Mouse (Mus musculus): Measurements from ENCODE around the gene BC004004.

GRCm38 (mm10) chr17:29348996-29349395 is 80.4 kb downstream of the BC004004 start:
- TF ChIP-seq SRF (IDR thresholded peaks at IDR 0.05; ENCODE audit: control insufficient read depth, insufficient read length, low read depth): no peak
- TF ChIP-seq POLR2A (IDR thresholded peaks at IDR 0.05; ENCODE audit: insufficient read length, low read depth): no peak
- TF ChIP-seq CEBPB (IDR thresholded peaks at IDR 0.05; ENCODE audit: insufficient read depth, poor library complexity, severe bottlenecking): no peak
- TF ChIP-seq MAX (IDR thresholded peaks at IDR 0.05; ENCODE audit: low read depth): no peak
- no peak for TF ChIP-seq MYOG (IDR thresholded peaks at IDR 0.05; ENCODE audit: control insufficient read depth in 1 of 3, insufficient read depth in 1 of 3, insufficient read length in 2 of 3, low read depth in 2 of 3)
- no peak for TF ChIP-seq USF1 (IDR thresholded peaks at IDR 0.05; ENCODE audit: low read depth)
- no peak for TF ChIP-seq TCF12 (IDR thresholded peaks at IDR 0.05; ENCODE audit: insufficient read depth, poor library complexity, severe bottlenecking)
